ENCODE assay signal across 8 mouse cellular contexts in the genomic region with DNA sequence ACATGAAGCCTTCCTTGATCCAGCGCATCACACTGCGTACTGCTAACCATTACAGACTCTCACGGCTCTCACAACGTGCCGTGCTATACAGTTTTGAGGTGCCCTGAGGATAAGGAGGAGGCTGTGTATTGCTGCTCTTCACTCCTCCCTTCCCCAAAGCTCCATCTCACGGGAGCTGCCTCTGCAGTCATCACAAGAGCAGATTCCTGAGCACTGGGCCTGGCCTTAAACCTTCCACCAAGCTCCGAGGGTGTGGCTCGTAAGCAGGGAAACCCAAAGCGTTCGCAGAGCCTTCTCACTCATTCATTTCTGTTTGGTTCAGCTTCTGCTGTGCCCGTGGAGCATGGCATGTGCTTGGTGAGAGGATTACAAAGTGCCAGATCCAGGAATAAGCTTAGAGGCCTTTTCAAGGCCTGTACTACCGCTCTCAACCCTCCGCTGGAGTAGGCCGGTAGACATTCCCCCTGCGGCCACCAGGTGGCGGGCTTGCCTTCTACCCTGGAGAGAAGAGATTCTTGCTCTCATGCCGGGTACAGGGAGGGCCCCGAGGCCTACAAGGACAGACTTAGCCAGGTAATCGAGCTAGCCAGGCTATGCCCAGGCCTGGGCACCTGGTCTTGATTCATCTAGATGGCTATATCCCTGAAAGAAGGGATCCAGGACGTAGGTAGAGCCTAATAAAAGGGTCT. TPM values are rescaled to one million over a fixed set of nuclear protein-coding genes. Genes with fewer than 3 reads are reported as not detected.
DNase-seq lines count a peak whose midpoint lies in the region; ATAC-seq lines count a peak whose summit lies in the region.

No protein-coding gene starts in this region.

- H3K27ac ChIP-seq in hindbrain, embryonic 16.5 days (ENCODE audit: low read depth, low read length), result peak overlapping the region; percentile 72

- 41% methylated on average over 20 of the region's 20 CpGs for WGBS in hindbrain, embryonic 16.5 days

- ATAC-seq in hindbrain, embryonic 16.5 days, result peak; percentile 78

- peaks cover 31% of the 10 kb centered on the region for H3K36me3 ChIP-seq in hindbrain, embryonic 16.5 days (ENCODE audit: control insufficient read depth, insufficient read depth, low read length)

- peaks cover 8% of the 10 kb centered on the region for H3K4me1 ChIP-seq in hindbrain, embryonic 16.5 days (ENCODE audit: control insufficient read depth, insufficient read depth, low read depth, low read length)

- H3K27me3 ChIP-seq in hindbrain, embryonic 16.5 days (replicated peaks; ENCODE audit: control insufficient read depth, insufficient read depth, low read length), result no peaks in the 10 kb centered on the region

- no peak overlapping the region for H3K4me2 ChIP-seq in hindbrain, embryonic 16.5 days (ENCODE audit: low read length)

- no peak overlapping the region for H3K4me3 ChIP-seq in hindbrain, embryonic 16.5 days (ENCODE audit: low read length)

- peak overlapping the region; percentile 64 for H3K9ac ChIP-seq in hindbrain, embryonic 16.5 days (ENCODE audit: low read depth, low read length)

- DNase-seq in R1 (ENCODE audit: low read depth, low spot score), result peak; percentile 90
- DNase-seq in cerebellum, postnatal 25 days, result peak; percentile 97 to 98
- DNase-seq in gastrocnemius, adult 18-20 months (ENCODE audit: low spot score), result peak; percentile 93
- DNase-seq in left cerebral cortex, adult 11 months (ENCODE audit: low spot score), result peak; percentile 87
- peak; percentile 94 for DNase-seq in lung, postnatal 36 days
- peak; percentile 92 for DNase-seq in right cerebral cortex, adult 18-20 months
- peak; percentile 92 for DNase-seq in urinary bladder, adult 2 months (ENCODE audit: low spot score)

- H3K9me3 ChIP-seq in hindbrain, embryonic 16.5 days (ENCODE audit: control insufficient read depth, low read length), result no peaks in the 10 kb centered on the region

RNA-seq across cellular contexts. Expression of a gene that starts 9.8 kb away (rescaled TPM):
- total RNA-seq in gastrocnemius, adult 18-20 months (2021), result 10 to 100 TPM; 11.3 to 12.7 TPM
- 32.2 and 36.7 TPM in 2 replicates for polyA plus RNA-seq in hindbrain, embryonic 16.5 days (2015; fragmentation: Nextera tagmentation; extraction: Ambion mirVana)
- polyA plus RNA-seq in urinary bladder, adult 2 months (2012; rRNA removed), result 17.1 and 17.8 TPM in 2 replicates

RNA-seq across cellular contexts. Expression of a gene that starts 27.4 kb away (rescaled TPM):
- 10 to 100 TPM; 29.5 to 30.8 TPM for total RNA-seq in gastrocnemius, adult 18-20 months (2021)
- 172 and 178 TPM in 2 replicates for polyA plus RNA-seq in hindbrain, embryonic 16.5 days (2015; fragmentation: Nextera tagmentation; extraction: Ambion mirVana)
- 64.3 and 67.2 TPM in 2 replicates for polyA plus RNA-seq in urinary bladder, adult 2 months (2012; rRNA removed)

RNA-seq across cellular contexts. Expression of a gene that starts 39.4 kb away (rescaled TPM):
- total RNA-seq in gastrocnemius, adult 18-20 months (2021), result 10 to 100 TPM; 16.0 to 28.5 TPM
- 56.8 and 68.4 TPM in 2 replicates for polyA plus RNA-seq in hindbrain, embryonic 16.5 days (2015; fragmentation: Nextera tagmentation; extraction: Ambion mirVana)
- polyA plus RNA-seq in urinary bladder, adult 2 months (2012; rRNA removed), result 416 and 633 TPM in 2 replicates

RNA-seq across cellular contexts. Expression of a gene that starts 57.4 kb away (rescaled TPM):
- total RNA-seq in gastrocnemius, adult 18-20 months (2021), result 1 to 10 TPM; 2.6 to 3.5 TPM
- 6.7 and 7.0 TPM in 2 replicates for polyA plus RNA-seq in hindbrain, embryonic 16.5 days (2015; fragmentation: Nextera tagmentation; extraction: Ambion mirVana)
- polyA plus RNA-seq in urinary bladder, adult 2 months (2012; rRNA removed), result 9.6 and 10.0 TPM in 2 replicates
